Mouse (Mus musculus) left cerebral cortex, postnatal 4 days (tissue): ENCODE measurements around the gene Catsperz. TPM values are rescaled to one million over a fixed set of nuclear protein-coding genes. Genes with fewer than 3 reads are reported as not detected.
A peak's percentile ranks its signal among the peaks of the same experiment; 100 is the strongest.
"Not testable (repeated sequence)": the region's sequence is repeated elsewhere in the genome, so short reads cannot be mapped to it uniquely, and the experiment has no call there.

ENCODE experiments used
- DNase-seq: peaks from one replicate; pipeline ENCODE4 v3.0.0-alpha.2; 2022
- intact Hi-C: fragments of 180-260 bp; cut with DNase I; formaldehyde crosslinking; loops from one replicate; pipeline ENCODE4 v1.15.1; 2025
- total RNA-seq, 2 experiments: library from RNA; stranded (reverse); gene quantifications; 2 replicates each; pipeline ENCODE4 v1.2.3; 2021

Catsperz gene
- total RNA-seq, 2 experiments from 2014 or later = 6.2 to 11.1 TPM

GRCm38 (mm10) chr19:6925611-6926329 is 590 bp upstream of the Catsperz start:
- intact Hi-C loops = no loop called here

GRCm38 (mm10) chr19:6924461-6925306 is 496 bp downstream of the Catsperz start:
- intact Hi-C loops = no loop called here
- DNase-seq = peak; percentile 88

More at GRCm38 (mm10) chr19:6925611-6926329, 590 bp upstream of the Catsperz start:
- no peak for DNase-seq

GRCm38 (mm10) chr19:6922901-6923735 is 2.1 kb downstream of the Catsperz start:
- intact Hi-C loops = no loop called here
- no peak for DNase-seq

- intact Hi-C loops = no loop called here
- peak; percentile 100 for DNase-seq
These were observed 3.3 kb downstream of the Catsperz start, which contains the start of gene Esrra for GRCm38 (mm10) chr19:6921647-6922567. TSS of gene Esrra (minus strand) at chr19:6921813.

GRCm38 (mm10) chr19:6920741-6921636 is 4.2 kb downstream of the Catsperz start:
- DNase-seq = peak; percentile 54
- intact Hi-C loops = no loop called here

- intact Hi-C loops = no loop called here
- DNase-seq = peak; percentile 47
These were observed 5.1 kb downstream of the Catsperz start for GRCm38 (mm10) chr19:6919876-6920740.

GRCm38 (mm10) chr19:6919431-6919830 is 5.7 kb downstream of the Catsperz start:
- intact Hi-C loops = no loop called here
- DNase-seq = no peak

- DNase-seq = no peak
- intact Hi-C loops = no loop called here
These were observed 6.9 kb downstream of the Catsperz start for GRCm38 (mm10) chr19:6918321-6918720.

- no peak for DNase-seq
These were observed 8.7 kb downstream of the Catsperz start for GRCm38 (mm10) chr19:6916496-6916895.

GRCm38 (mm10) chr19:6915276-6915675 is 9.9 kb downstream of the Catsperz start:
- no peak for DNase-seq
- intact Hi-C loops = no loop called here

More at GRCm38 (mm10) chr19:6916496-6916895, 8.7 kb downstream of the Catsperz start:
- intact Hi-C loops = no loop called here

- intact Hi-C loops = no loop called here
These were observed 10.6 kb downstream of the Catsperz start for GRCm38 (mm10) chr19:6914540-6914939.

GRCm38 (mm10) chr19:6913991-6914390 is 11.2 kb downstream of the Catsperz start:
- DNase-seq = no peak
- intact Hi-C loops = no loop called here

More at GRCm38 (mm10) chr19:6914540-6914939, 10.6 kb downstream of the Catsperz start:
- no peak for DNase-seq

- no peak for DNase-seq
- intact Hi-C loops = no loop called here
These were observed 12.1 kb downstream of the Catsperz start for GRCm38 (mm10) chr19:6913036-6913435.

- intact Hi-C loops = no loop called here
- DNase-seq = no peak
These were observed 12.8 kb downstream of the Catsperz start for GRCm38 (mm10) chr19:6912205-6912970.

GRCm38 (mm10) chr19:6911101-6912074 is 13.8 kb downstream of the Catsperz start:
- intact Hi-C loops = no loop called here
- DNase-seq = no peak

- intact Hi-C loops = not testable (repeated sequence)
- DNase-seq = peak; percentile 56
These were observed 14.9 kb downstream of the Catsperz start for GRCm38 (mm10) chr19:6910306-6910705.
